In the genomic region with DNA sequence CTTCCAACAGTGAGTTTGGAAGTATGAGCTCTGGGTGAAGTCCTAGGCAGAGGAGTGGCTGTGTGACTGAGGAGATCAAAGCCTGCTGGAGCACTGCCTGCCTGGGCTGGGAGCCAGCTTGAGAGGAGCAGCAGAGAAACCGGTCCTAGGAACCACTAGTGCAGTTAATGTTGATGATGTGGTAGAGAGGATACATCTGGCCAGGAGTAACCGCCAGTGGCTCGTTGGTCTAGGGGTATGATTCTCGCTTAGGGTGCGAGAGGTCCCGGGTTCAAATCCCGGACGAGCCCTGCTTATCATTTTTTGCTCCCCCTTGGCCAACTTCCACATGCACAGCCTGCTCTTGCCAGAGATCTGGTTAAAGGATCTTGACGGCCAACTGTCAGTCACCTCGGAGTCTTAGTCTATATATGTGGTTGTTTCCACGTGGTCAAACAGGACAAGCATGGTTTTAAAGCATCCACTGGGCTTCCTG, we compare ENCODE assay signal across 9 mouse cellular contexts. TPM values are rescaled to one million over a fixed set of nuclear protein-coding genes. Genes with fewer than 3 reads are reported as not detected.
DNase-seq lines count a peak whose midpoint lies in the region; ATAC-seq lines count a peak whose summit lies in the region.
"Had no signal": no experiment of that assay in that cellular context is flagged by ENCODE, and none has a peak within 500 bp of the region (broad histone marks: within the 10 kb centered on the region; RNA-seq: fewer than 3 reads in every experiment).

No protein-coding gene starts in this region.

- 7% methylated on average over 11 of the region's 11 CpGs for WGBS in liver, embryonic 15.5 days (ENCODE audit: insufficient replicate concordance)

- no peak overlapping the region for H3K9ac ChIP-seq in liver, embryonic 15.5 days
- H3K9ac ChIP-seq: midbrain, embryonic 12.5 days had no signal

- H3K4me1 ChIP-seq in liver, embryonic 15.5 days (replicated peaks), result peaks cover 20% of the 10 kb centered on the region

- ATAC-seq in frontal cortex, adult (ENCODE audit: low TSS enrichment), result peak; percentile 86
- ATAC-seq in liver, embryonic 15.5 days (ENCODE audit: insufficient read depth), result peak; percentile 60

- intact Hi-C loops in heart, postnatal 25 days (cut with DNase I), result no loop called here

- peak overlapping the region; percentile 61 for H3K4me2 ChIP-seq in liver, embryonic 15.5 days

- H3K36me3 ChIP-seq in liver, embryonic 15.5 days (replicated peaks), result no peaks in the 10 kb centered on the region
- H3K36me3 ChIP-seq: midbrain, embryonic 12.5 days had no signal

- H3K9me3 ChIP-seq in liver, embryonic 15.5 days (replicated peaks), result no peaks in the 10 kb centered on the region
- H3K9me3 ChIP-seq: midbrain, embryonic 12.5 days had no signal

- peak; percentile 80 for DNase-seq in R1 (ENCODE audit: low read depth, low spot score)
- peak; percentile 89 for DNase-seq in cerebellum, adult 9-10 months
- DNase-seq in heart, postnatal 25 days (ENCODE audit: low spot score), result peak; percentile 86
- peak; percentile 91 to 94 for DNase-seq in kidney, postnatal 4 days
- peak; percentile 82 for DNase-seq in ovary, adult 18-20 months (ENCODE audit: low spot score)
- DNase-seq in B cell, adult 2 months, result no peak

- H3K27me3 ChIP-seq in liver, embryonic 15.5 days, result peaks cover 54% of the 10 kb centered on the region

- no peak overlapping the region for H3K27ac ChIP-seq in liver, embryonic 15.5 days (replicated peaks)
- H3K27ac ChIP-seq: midbrain, embryonic 12.5 days had no signal

- H3K4me3 ChIP-seq in liver, embryonic 15.5 days (replicated peaks), result peak overlapping the region; percentile 42
- H3K4me3 ChIP-seq: midbrain, embryonic 12.5 days had no signal

RNA-seq across cellular contexts. Expression of gene Opn1sw, which starts 0.4 kb away (rescaled TPM):
- not detected for total RNA-seq in heart, postnatal 25 days (2021)
- polyA plus RNA-seq in liver, embryonic 15.5 days (2015; fragmentation: Nextera tagmentation; extraction: Ambion mirVana), result 0.03 TPM in 1 of 2 replicates, not detected in the other

RNA-seq across cellular contexts. Expression of gene Ccdc136, which starts 7.5 kb away (rescaled TPM):
- total RNA-seq in heart, postnatal 25 days (2021), result 1 to 10 TPM; 1.9 to 3.1 TPM
- polyA plus RNA-seq in liver, embryonic 15.5 days (2015; fragmentation: Nextera tagmentation; extraction: Ambion mirVana), result 0.13 and 0.45 TPM in 2 replicates

RNA-seq across cellular contexts. Expression of gene Calu, which starts 40.8 kb away (rescaled TPM):
- total RNA-seq in heart, postnatal 25 days (2021), result 100 to 1,000 TPM; 233 to 264 TPM
- 100 and 106 TPM in 2 replicates for polyA plus RNA-seq in liver, embryonic 15.5 days (2015; fragmentation: Nextera tagmentation; extraction: Ambion mirVana)

RNA-seq across cellular contexts. Expression of gene Flnc, which starts 44.4 kb away (rescaled TPM):
- total RNA-seq in heart, postnatal 25 days (2021), result 100 to 1,000 TPM; 201 to 220 TPM
- polyA plus RNA-seq in liver, embryonic 15.5 days (2015; fragmentation: Nextera tagmentation; extraction: Ambion mirVana), result 0.91 and 1.1 TPM in 2 replicates

Comparison
In these comparisons a context has a peak if more than half of its experiments do, and no peak if none do; other contexts are left out.
1. DNase-seq: peak in R1 (single experiment), cerebellum, adult 9-10 months (single experiment), heart, postnatal 25 days (single experiment), kidney, postnatal 4 days (2 of 2) and ovary, adult 18-20 months (single experiment); none in B cell, adult 2 months (0 of 2).